Mouse (Mus musculus) G1E (cell line): ENCODE results near the gene Adarb2.

Experiments
- CTCF ChIP-seq: IDR thresholded peaks from 2 replicates; pipeline ENCODE4 v1.5.1; 2012; ENCODE audit warnings: low read depth, low read length, inconsistent platforms, mixed read lengths
- GATA1 ChIP-seq: IDR thresholded peaks from 2 replicates; pipeline ENCODE4 v1.6.1; 2012; ENCODE audit warnings: borderline replicate concordance, low read length, inconsistent platforms, mixed read lengths
- POLR2AphosphoS5 ChIP-seq: IDR thresholded peaks from 2 replicates; pipeline ENCODE4 v1.6.1; 2012; ENCODE audit warnings: low read depth, low read length, inconsistent platforms; ENCODE audit not compliant: insufficient replicate concordance
- TAL1 ChIP-seq: conservative IDR thresholded peaks from 2 replicates; pipeline ENCODE4 v1.6.1; 2012; ENCODE audit warnings: low read depth, low read length, inconsistent platforms, mixed read lengths

GRCm38 (mm10) chr13:8334580-8334979 is 131.9 kb downstream of the Adarb2 start:
- TF ChIP-seq CTCF (no peak), GATA1 (no peak), TAL1 (no peak), POLR2AphosphoS5 (no peak)
